Mouse (Mus musculus) hindbrain, postnatal 0 days (tissue): ENCODE data around the gene Dnase1. TPM values are rescaled to one million over a fixed set of nuclear protein-coding genes. Genes with fewer than 3 reads are reported as not detected.
"Not testable (repeated sequence)": the region's sequence is repeated elsewhere in the genome, so short reads cannot be mapped to it uniquely, and the experiment has no call there.

ENCODE experiments used
- ATAC-seq: fragments of 200-750 bp; cut with Nextera tagmentation; 2 replicates; pipeline ENCODE4 v1.8.0; 2017; ENCODE audit warnings: mild to moderate bottlenecking, moderate TSS enrichment, moderate library complexity
- DNase-seq: peaks from one replicate; pipeline ENCODE4 v3.0.0-alpha.2; 2015; ENCODE audit warnings: low spot score
- H3K27ac ChIP-seq: fragments of 300-500 bp; sonication (generic); 2 replicates; pipeline ENCODE4 v1.5.1; 2014; ENCODE audit warnings: mild to moderate bottlenecking
- H3K27me3 ChIP-seq: fragments of 300-500 bp; sonication (generic); 2 replicates; pipeline ENCODE4 v1.6.1; 2014; ENCODE audit warnings: low read length, mixed read lengths; ENCODE audit not compliant: insufficient read depth
- H3K36me3 ChIP-seq: fragments of 300-500 bp; sonication (generic); 2 replicates; pipeline ENCODE4 v1.6.1; 2014; ENCODE audit warnings: low read length, mixed read lengths; ENCODE audit not compliant: insufficient read depth
- H3K4me1 ChIP-seq: fragments of 300-500 bp; sonication (generic); 2 replicates; pipeline ENCODE4 v1.6.1; 2014; ENCODE audit warnings: antibody characterized with exemption, low read length, mixed read lengths; ENCODE audit not compliant: insufficient read depth
- H3K4me2 ChIP-seq: fragments of 300-500 bp; sonication (generic); 2 replicates; pipeline ENCODE4 v1.6.1; 2014; ENCODE audit warnings: low read depth, mild to moderate bottlenecking, low read length, moderate library complexity, mixed read lengths
- H3K4me3 ChIP-seq: fragments of 300-500 bp; sonication (generic); 2 replicates; pipeline ENCODE4 v1.5.1; 2014; ENCODE audit warnings: low read length
- H3K9ac ChIP-seq: fragments of 300-500 bp; sonication (generic); replicated peaks from 2 replicates; pipeline ENCODE4 v1.6.1; 2014; ENCODE audit warnings: mild to moderate bottlenecking, low read length, moderate library complexity, mixed read lengths
- H3K9me3 ChIP-seq: fragments of 300-500 bp; sonication (generic); 2 replicates; pipeline ENCODE4 v1.6.1; 2016; ENCODE audit warnings: low read length, mixed read lengths
- CTCF ChIP-seq: IDR thresholded peaks from 2 replicates; pipeline ENCODE4 v1.5.1; 2016; ENCODE audit warnings: antibody characterized with exemption, control low read depth, low read depth
- WGBS: fragments of 180-500 bp; shearing (Covaris S2); extraction: QIAGEN DNeasy Blood & Tissue Kit; methylation state at CpG from one replicate; pipeline ENCODE4 v1.1.7; 2014; 5-methylcytosine and 5-hydroxymethylcytosine counted together
- polyA plus RNA-seq: library from polyadenylated mRNA; unstranded; fragments of >200 nt; fragmentation: Nextera tagmentation; extraction: Ambion mirVana; gene quantifications from 2 replicates; pipeline ENCODE4 v1.2.1, GENCODE M21; 2015
- total RNA-seq: library from RNA; depleted of rRNA; stranded (reverse); fragments of >200 nt; gene quantifications from 2 replicates; pipeline ENCODE4 v1.2.3, GENCODE M21; 2014; rRNA removed

Dnase1 gene
- total RNA-seq (0.31 TPM in 1 of 2 replicates, not detected in the other), polyA plus RNA-seq (2.0 and 2.3 TPM in 2 replicates)

DNA sequence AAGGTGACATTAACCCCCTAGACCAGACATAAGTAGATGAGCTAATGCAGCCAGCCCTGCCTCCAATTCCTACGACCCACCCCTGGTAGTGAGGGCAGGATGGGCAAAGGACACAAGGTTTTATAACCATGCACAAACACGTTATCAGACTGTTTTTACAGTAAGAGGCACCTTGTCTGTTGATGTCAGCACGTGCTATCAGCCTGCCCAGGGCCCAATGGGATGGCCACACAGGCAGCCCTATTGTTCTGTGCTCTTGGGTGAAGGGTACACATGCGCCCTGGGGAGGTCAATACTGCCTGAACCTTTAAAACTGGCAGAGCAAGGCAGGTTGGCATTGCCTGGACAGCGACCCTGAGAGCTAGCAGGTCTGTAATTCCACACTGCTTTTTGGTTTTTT lies at the start of gene Dnase1:
Gene Dnase1, plus strand, starts transcription at position 136 of the 400 bp plus-strand sequence.
- Histone ChIP-seq H3K9me3 (no peaks in the 10 kb centered on the region), H3K9ac (no peak within 1 kb of the TSS), H3K27ac (no peak within 1 kb of the TSS), H3K4me1 (no peaks in the 10 kb centered on the region), H3K4me2 (no peak within 1 kb of the TSS), H3K27me3 (no peaks in the 10 kb centered on the region), H3K36me3 (peaks cover 17% of the 10 kb centered on the region), H3K4me3 (no peak within 1 kb of the TSS)
- TF ChIP-seq CTCF, result no peak
- DNase-seq (no peak), ATAC-seq (no peak)
- 96% methylated on average over 5 of the region's 5 CpGs for WGBS

DNA sequence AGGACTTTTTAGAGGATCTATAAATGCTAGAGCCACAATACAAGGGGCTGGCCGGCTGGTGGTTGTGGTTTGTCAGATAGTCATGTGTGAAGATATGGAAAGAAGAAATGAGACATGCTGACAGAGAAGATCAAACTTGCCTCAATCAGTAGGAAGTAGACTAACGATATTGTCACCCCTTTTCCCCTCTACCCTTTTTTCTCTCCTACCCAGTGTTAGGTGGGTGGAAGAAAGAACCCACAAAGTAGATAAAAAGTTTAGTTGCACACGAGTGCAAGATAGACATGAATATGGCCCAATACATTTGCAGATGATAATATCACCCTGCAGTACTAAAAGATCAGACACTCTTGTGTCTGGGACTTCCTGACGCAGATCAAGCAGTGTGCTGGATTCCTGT lies 48.3 kb upstream of the Dnase1 start:
- H3K27ac ChIP-seq, result no peak overlapping the region
- no peak for TF ChIP-seq CTCF
- WGBS, result 92% methylated on average over 4 of the region's 4 CpGs

DNA sequence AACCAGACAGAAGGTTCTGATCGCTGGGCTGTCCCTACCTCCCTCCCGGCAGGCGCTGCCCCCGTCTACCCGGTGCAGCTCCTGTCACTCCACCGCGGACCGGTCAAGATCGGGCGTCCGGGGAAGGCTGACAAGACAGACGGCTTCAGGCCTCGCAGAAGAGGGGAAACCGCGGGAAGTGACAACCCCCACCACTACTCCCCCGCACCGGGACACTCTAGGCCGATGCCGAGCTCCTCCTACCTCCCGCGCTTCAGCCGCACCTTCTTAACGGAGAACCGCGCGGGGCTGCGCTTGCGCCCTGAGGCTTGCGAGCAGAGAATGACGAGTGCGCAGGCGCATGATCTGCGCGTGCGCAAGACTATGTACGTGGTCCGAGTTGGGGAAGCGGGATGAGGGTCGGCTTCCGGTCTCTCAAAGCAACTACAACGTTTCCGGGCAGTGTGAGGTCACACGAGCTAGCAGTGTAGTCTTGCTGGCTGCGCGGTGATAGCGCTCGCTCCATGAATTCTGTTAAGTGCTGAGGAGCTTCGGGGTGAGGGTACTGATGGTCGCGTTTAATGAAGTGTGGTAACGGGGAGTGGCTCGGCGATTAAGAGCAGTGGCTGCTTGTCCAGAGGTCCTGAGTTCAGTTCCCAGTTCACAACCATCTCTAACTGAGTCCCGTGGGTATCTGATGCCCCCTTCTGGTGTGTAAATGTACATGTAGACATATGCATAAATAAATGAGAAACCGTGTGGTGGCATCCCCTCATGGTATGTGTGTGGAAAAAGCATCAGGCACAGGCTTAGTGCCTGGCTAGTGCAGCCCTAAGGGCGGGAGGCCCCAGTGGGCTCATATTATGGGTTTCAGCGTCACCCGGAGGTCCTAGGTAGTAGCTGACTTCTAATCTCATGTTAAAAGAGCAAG lies 33.0 kb upstream of the Dnase1 start, which contains the start of gene Slx4:
Gene Slx4, minus strand, starts transcription at position 282 of the 910 bp plus-strand sequence.
- H3K4me3 ChIP-seq, result peak within 1 kb of the TSS; percentile 78
- TF ChIP-seq CTCF, result peak; percentile 70

More for the DNA sequence above, 48.3 kb upstream of the Dnase1 start:
- Histone ChIP-seq H3K9me3 (no peaks in the 10 kb centered on the region), H3K4me2 (no peak overlapping the region), H3K4me1 (no peaks in the 10 kb centered on the region), H3K4me3 (no peak overlapping the region), H3K9ac (no peak overlapping the region), H3K27me3 (no peaks in the 10 kb centered on the region), H3K36me3 (peaks cover 90% of the 10 kb centered on the region)
- DNase-seq (no peak), ATAC-seq (no peak)

DNA sequence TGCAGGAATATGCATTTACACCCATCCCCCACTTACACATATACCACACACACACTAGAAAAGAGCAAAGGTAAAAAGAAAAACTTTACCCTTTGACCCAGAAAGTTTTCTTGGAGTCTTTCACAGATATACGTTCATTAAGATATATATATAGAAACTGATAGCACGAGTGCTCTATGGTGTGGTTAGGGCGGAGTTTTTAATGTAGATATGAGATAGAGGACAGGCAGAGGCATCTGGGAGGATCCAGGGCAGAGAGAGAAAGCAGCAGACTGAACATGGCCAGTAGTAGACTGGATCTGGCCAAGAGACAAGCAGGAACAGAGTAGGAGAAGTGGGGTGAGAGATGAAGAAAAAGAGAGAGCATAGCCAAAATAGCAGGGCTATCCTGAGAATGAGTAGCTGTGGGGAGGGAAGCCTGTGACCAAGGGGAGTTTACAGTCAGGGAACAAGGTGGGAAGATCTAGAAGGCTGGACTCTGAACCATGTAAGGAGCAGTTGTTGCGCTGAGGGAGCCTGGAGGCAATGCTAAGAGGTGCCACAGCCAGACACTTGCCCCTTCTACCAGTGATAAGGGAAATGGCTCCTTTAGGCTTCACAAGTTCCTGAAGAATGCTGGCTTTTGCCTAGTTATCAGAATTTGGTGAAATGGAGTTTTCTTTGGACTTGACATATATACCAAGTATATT lies 23.7 kb upstream of the Dnase1 start:
- H3K9me3 ChIP-seq, result no peaks in the 10 kb centered on the region
- WGBS, result 74% methylated on average over 4 of the region's 4 CpGs
- no peaks in the 10 kb centered on the region for H3K36me3 ChIP-seq
- TF ChIP-seq CTCF, result no peak
- DNase-seq (no peak), ATAC-seq (no peak)
- no peak overlapping the region for H3K4me3 ChIP-seq
- H3K27me3 ChIP-seq, result no peaks in the 10 kb centered on the region
- no peak overlapping the region for H3K27ac ChIP-seq
- H3K4me2 ChIP-seq, result no peak overlapping the region
- no peaks in the 10 kb centered on the region for H3K4me1 ChIP-seq
- no peak overlapping the region for H3K9ac ChIP-seq

More for the DNA sequence above, 33.0 kb upstream of the Dnase1 start, which contains the start of gene Slx4:
- peak within 1 kb of the TSS; percentile 80 for H3K9ac ChIP-seq
- ATAC-seq (peak; percentile 99), DNase-seq (peak; percentile 99)
- H3K27me3 ChIP-seq, result no peaks in the 10 kb centered on the region
- 1% methylated on average over 58 of the region's 58 CpGs for WGBS
- H3K4me1 ChIP-seq, result peaks cover 5% of the 10 kb centered on the region
- H3K9me3 ChIP-seq, result no peaks in the 10 kb centered on the region
- peak within 1 kb of the TSS; percentile 76 for H3K4me2 ChIP-seq
- H3K27ac ChIP-seq, result peak within 1 kb of the TSS; percentile 86
- H3K36me3 ChIP-seq, result peaks cover 19% of the 10 kb centered on the region

DNA sequence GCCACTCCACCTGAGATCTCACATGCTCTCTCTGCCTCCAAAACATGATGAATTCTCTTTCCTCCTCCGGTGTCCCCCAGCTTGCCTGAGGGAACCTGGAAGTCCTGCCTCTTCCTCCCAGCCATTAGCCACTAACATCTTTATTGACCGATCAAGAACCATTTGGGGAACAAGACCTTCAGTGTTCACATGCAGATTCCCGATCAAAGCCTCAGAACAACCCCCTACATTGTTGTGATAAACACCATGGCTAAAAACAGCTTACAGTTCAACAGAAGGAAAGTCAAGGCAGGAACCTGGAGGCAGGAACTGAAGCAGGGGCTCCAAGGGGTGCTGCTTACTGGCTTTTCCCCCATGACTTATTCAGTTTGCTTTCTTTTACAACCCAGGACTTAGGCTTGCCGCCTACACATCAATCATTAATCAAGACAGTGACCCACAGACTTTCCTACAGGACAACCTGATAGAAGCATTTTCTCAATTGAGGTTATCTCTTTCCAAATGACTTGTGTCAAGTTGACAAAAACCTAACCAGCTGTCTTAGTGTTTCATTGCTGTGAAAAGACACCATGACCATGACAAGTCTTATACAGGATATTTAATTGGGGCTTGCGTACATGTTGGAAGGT lies 22.6 kb upstream of the Dnase1 start:
- H3K27me3 ChIP-seq, result no peaks in the 10 kb centered on the region
- TF ChIP-seq CTCF, result no peak
- DNase-seq (no peak), ATAC-seq (no peak)
- no peaks in the 10 kb centered on the region for H3K4me1 ChIP-seq
- 81% methylated on average over 5 of the region's 5 CpGs for WGBS
- H3K27ac ChIP-seq, result no peak overlapping the region
- no peaks in the 10 kb centered on the region for H3K9me3 ChIP-seq
- no peak overlapping the region for H3K4me3 ChIP-seq
- no peak overlapping the region for H3K4me2 ChIP-seq
- no peak overlapping the region for H3K9ac ChIP-seq
- H3K36me3 ChIP-seq, result no peaks in the 10 kb centered on the region

DNA sequence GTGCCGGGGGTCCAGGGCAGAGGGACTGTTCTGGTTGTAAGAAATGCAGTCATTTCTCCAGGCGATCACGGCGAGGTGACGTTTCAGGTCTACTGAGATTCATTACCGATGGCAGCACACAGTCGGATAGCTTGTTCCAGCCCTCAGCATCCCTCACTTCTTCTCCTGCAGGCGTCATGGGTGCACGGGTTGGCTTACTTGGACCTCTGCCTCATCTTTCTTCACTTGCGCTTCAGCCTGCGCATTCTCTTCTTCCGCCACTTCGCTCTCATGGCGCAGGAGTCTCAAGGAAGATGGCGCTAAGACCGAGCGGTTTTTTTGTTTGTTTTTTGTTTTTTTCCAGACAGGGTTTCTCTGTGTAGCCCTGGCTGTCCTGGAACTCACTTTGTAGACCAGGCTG lies 20.0 kb upstream of the Dnase1 start:
- WGBS, result 81% methylated on average over 17 of the region's 17 CpGs
- H3K9me3 ChIP-seq, H3K27ac ChIP-seq, H3K4me3 ChIP-seq, H3K27me3 ChIP-seq, H3K4me2 ChIP-seq, H3K4me1 ChIP-seq, ATAC-seq, H3K9ac ChIP-seq, H3K36me3 ChIP-seq, DNase-seq: not testable (repeated sequence)

DNA sequence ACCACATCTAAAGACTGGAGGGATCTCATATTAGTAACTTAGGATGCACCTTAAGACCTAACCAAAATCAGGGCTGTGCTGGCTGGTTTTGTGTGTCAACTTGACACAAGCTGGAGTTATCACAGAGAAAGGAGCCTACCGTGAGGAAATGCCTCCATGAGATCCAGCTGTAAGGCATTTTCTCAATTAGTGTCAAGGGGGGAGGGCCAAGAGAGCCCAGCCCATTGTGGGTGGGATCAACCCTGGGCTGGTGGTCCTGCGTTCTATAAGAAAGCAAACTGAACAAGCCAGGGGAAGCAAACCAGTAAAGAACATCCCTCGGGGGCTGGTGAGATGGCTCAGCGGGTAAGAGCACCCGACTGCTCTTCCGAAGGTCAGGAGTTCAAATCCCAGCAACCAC lies 19.3 kb upstream of the Dnase1 start:
- 86% methylated on average over 6 of the region's 6 CpGs for WGBS
- ATAC-seq, H3K4me1 ChIP-seq, H3K9me3 ChIP-seq, H3K27ac ChIP-seq, H3K27me3 ChIP-seq, H3K4me2 ChIP-seq, H3K36me3 ChIP-seq, H3K4me3 ChIP-seq, H3K9ac ChIP-seq, DNase-seq: not testable (repeated sequence)
